Mouse (Mus musculus): ENCODE measurements at regions not wholly inside any gene's neighbourhood (a gene's known extent, or its start where the extent isn't known, plus 50 kb on each side); places are given as distances from the start of the nearest gene placed in this dataset.
A peak's percentile ranks its signal among the peaks of the same experiment; 100 is the strongest.

DNA sequence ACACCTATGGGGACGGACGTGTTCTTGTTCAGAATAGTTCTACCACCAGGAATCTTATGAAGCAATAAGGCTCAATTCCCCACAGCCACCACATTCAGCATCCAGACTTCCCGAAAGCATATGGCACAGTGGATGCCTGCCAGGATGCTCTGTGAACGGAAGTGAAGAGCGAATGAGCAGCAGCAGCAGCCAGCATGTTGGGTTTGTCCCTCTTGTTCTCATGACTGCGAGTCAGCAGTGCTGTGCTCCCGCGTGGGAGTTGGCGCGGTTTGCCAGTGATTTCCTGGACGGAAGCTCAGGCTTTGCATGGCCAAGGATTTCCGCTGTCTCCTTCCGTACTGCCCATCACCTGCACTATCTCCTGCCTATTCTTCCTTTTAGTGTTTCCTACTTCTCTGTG lies 471.8 kb upstream of the Kif2a start:
- Histone ChIP-seq H3K27me3 (no peaks in the 10 kb centered on the region), H3K27ac (no peak overlapping the region), H3K9ac (no peak overlapping the region), H3K36me3 (no peaks in the 10 kb centered on the region), H3K4me2 (no peak overlapping the region), H3K4me3 (replicated peaks) (no peak overlapping the region), H3K4me1 (replicated peaks) (no peaks in the 10 kb centered on the region), H3K9me3 (replicated peaks) (no peaks in the 10 kb centered on the region)
- no peak for DNase-seq
- WGBS (ENCODE audit: insufficient replicate concordance), result 71% methylated on average over 13 of the region's 13 CpGs
- no peak for ATAC-seq (ENCODE audit: low read depth)

GRCm38 (mm10) chr13:107492448-107492847 lies 470.5 kb upstream of the Kif2a start:
- Histone ChIP-seq H3K9me3 (replicated peaks) (no peaks in the 10 kb centered on the region), H3K4me2 (no peak overlapping the region), H3K27ac (no peak overlapping the region), H3K4me3 (replicated peaks) (no peak overlapping the region), H3K27me3 (no peaks in the 10 kb centered on the region), H3K36me3 (no peaks in the 10 kb centered on the region), H3K9ac (no peak overlapping the region), H3K4me1 (replicated peaks) (no peaks in the 10 kb centered on the region)
- ATAC-seq (ENCODE audit: low read depth) (no peak), DNase-seq (no peak)
- WGBS (ENCODE audit: insufficient replicate concordance), result 55% methylated on average over 4 of the region's 4 CpGs

DNA sequence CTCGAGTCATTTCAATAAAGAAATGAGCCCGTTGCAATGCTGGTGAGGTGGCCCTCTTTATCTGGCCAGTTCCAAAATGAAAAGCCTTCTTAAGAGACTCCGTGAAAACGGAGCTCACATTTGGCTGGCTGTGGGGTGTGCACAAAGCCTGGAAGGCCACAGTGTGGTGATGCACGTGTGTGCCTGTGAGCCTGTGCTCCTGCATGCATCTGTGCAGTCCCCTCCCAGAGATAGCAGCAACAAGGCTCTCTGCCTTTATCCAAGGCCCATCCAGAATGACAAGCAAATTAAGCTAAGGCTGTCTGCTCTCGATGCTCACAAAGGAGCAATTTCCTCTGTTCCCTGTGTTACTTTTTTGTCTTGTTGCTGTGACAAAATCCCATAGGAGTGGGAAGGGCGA lies 469.5 kb upstream of the Kif2a start:
- Histone ChIP-seq H3K9ac (no peak overlapping the region), H3K9me3 (replicated peaks) (no peaks in the 10 kb centered on the region), H3K27ac (no peak overlapping the region), H3K4me2 (no peak overlapping the region), H3K4me3 (replicated peaks) (no peak overlapping the region), H3K27me3 (no peaks in the 10 kb centered on the region), H3K4me1 (replicated peaks) (no peaks in the 10 kb centered on the region), H3K36me3 (no peaks in the 10 kb centered on the region)
- ATAC-seq (ENCODE audit: low read depth), result no peak
- 54% methylated on average over 7 of the region's 7 CpGs for WGBS (ENCODE audit: insufficient replicate concordance)
- DNase-seq, result no peak

- Histone ChIP-seq H3K4me2 (no peak overlapping the region), H3K4me3 (replicated peaks) (no peak overlapping the region), H3K27ac (no peak overlapping the region), H3K4me1 (replicated peaks) (no peaks in the 10 kb centered on the region), H3K9ac (no peak overlapping the region), H3K27me3 (no peaks in the 10 kb centered on the region), H3K36me3 (no peaks in the 10 kb centered on the region), H3K9me3 (replicated peaks) (no peaks in the 10 kb centered on the region)
- DNase-seq (no peak), ATAC-seq (ENCODE audit: low read depth) (no peak)
- 65% methylated on average over 4 of the region's 4 CpGs for WGBS (ENCODE audit: insufficient replicate concordance)
These were observed 463.6 kb upstream of the Kif2a start for GRCm38 (mm10) chr13:107485400-107486017.

DNA sequence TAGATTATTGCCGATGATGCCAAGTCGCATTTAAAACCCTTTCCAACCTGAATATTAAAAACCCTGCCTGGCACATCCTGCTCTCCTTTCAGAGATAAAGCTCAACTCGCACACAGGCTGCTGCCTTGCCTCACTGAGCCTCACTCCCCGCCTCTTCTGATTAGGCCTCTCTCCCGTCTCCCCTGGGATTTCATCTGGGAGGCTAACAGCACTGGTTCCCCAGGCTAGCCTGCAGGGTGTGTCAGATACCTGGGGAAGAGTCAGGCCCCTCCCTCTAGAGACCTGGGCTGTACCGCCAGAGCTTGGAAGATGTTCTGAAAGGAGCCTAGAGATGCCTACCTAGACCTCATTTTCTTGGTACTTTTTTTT lies 462.7 kb upstream of the Kif2a start:
- WGBS (ENCODE audit: insufficient replicate concordance), result 44% methylated on average over 6 of the region's 6 CpGs
- no peak for DNase-seq
- no peak overlapping the region for H3K9ac ChIP-seq
- H3K27ac ChIP-seq, result no peak overlapping the region
- H3K4me3 ChIP-seq (replicated peaks), result no peak overlapping the region
- H3K4me2 ChIP-seq, result no peak overlapping the region
- H3K27me3 ChIP-seq, result no peaks in the 10 kb centered on the region
- no peaks in the 10 kb centered on the region for H3K36me3 ChIP-seq
- H3K4me1 ChIP-seq (replicated peaks), result no peaks in the 10 kb centered on the region
- ATAC-seq (ENCODE audit: low read depth), result no peak
- H3K9me3 ChIP-seq (replicated peaks), result no peaks in the 10 kb centered on the region

- Histone ChIP-seq H3K4me2 (no peak overlapping the region), H3K9me3 (replicated peaks) (no peaks in the 10 kb centered on the region), H3K4me3 (replicated peaks) (no peak overlapping the region), H3K9ac (no peak overlapping the region), H3K27ac (no peak overlapping the region), H3K27me3 (no peaks in the 10 kb centered on the region), H3K36me3 (no peaks in the 10 kb centered on the region), H3K4me1 (replicated peaks) (no peaks in the 10 kb centered on the region)
- DNase-seq (no peak), ATAC-seq (ENCODE audit: low read depth) (no peak)
- 50% methylated on average over 12 of the region's 12 CpGs for WGBS (ENCODE audit: insufficient replicate concordance)
These were observed 462.2 kb upstream of the Kif2a start for GRCm38 (mm10) chr13:107483967-107484629.

- DNase-seq (no peak), ATAC-seq (ENCODE audit: low read depth) (no peak)
- 52% methylated on average over 3 of the region's 3 CpGs for WGBS (ENCODE audit: insufficient replicate concordance)
- Histone ChIP-seq H3K27me3 (no peaks in the 10 kb centered on the region), H3K27ac (no peak overlapping the region), H3K9ac (no peak overlapping the region), H3K4me3 (replicated peaks) (no peak overlapping the region), H3K36me3 (no peaks in the 10 kb centered on the region), H3K4me1 (replicated peaks) (no peaks in the 10 kb centered on the region), H3K4me2 (no peak overlapping the region), H3K9me3 (replicated peaks) (no peaks in the 10 kb centered on the region)
These were observed 453.2 kb upstream of the Kif2a start for GRCm38 (mm10) chr13:107475166-107475565.

- 6% methylated on average over 13 of the region's 13 CpGs for WGBS (ENCODE audit: insufficient replicate concordance)
- no peak overlapping the region for H3K27ac ChIP-seq
- DNase-seq, result no peak
- peak overlapping the region; percentile 19; the same call in 1 of the 2 replicates for H3K4me2 ChIP-seq
- no peaks in the 10 kb centered on the region for H3K36me3 ChIP-seq
- no peak overlapping the region for H3K9ac ChIP-seq
- no peak for ATAC-seq (ENCODE audit: low read depth)
- no peaks in the 10 kb centered on the region for H3K4me1 ChIP-seq (replicated peaks)
- H3K4me3 ChIP-seq (replicated peaks), result no peak overlapping the region
- H3K27me3 ChIP-seq, result no peaks in the 10 kb centered on the region
- H3K9me3 ChIP-seq (replicated peaks), result no peaks in the 10 kb centered on the region
These were observed 447.8 kb upstream of the Kif2a start for GRCm38 (mm10) chr13:107469491-107470276.

GRCm38 (mm10) chr13:107462791-107463190 lies 440.9 kb upstream of the Kif2a start:
- DNase-seq (no peak), ATAC-seq (ENCODE audit: low read depth) (no peak)
- H3K36me3 ChIP-seq, result no peaks in the 10 kb centered on the region
- WGBS (ENCODE audit: insufficient replicate concordance), result 71% methylated on average over 7 of the region's 7 CpGs
- H3K9ac ChIP-seq, result no peak overlapping the region
- no peaks in the 10 kb centered on the region for H3K4me1 ChIP-seq (replicated peaks)
- H3K4me2 ChIP-seq, result no peak overlapping the region
- H3K4me3 ChIP-seq (replicated peaks), result no peak overlapping the region
- no peaks in the 10 kb centered on the region for H3K27me3 ChIP-seq
- no peaks in the 10 kb centered on the region for H3K9me3 ChIP-seq (replicated peaks)
- no peak overlapping the region for H3K27ac ChIP-seq

DNA sequence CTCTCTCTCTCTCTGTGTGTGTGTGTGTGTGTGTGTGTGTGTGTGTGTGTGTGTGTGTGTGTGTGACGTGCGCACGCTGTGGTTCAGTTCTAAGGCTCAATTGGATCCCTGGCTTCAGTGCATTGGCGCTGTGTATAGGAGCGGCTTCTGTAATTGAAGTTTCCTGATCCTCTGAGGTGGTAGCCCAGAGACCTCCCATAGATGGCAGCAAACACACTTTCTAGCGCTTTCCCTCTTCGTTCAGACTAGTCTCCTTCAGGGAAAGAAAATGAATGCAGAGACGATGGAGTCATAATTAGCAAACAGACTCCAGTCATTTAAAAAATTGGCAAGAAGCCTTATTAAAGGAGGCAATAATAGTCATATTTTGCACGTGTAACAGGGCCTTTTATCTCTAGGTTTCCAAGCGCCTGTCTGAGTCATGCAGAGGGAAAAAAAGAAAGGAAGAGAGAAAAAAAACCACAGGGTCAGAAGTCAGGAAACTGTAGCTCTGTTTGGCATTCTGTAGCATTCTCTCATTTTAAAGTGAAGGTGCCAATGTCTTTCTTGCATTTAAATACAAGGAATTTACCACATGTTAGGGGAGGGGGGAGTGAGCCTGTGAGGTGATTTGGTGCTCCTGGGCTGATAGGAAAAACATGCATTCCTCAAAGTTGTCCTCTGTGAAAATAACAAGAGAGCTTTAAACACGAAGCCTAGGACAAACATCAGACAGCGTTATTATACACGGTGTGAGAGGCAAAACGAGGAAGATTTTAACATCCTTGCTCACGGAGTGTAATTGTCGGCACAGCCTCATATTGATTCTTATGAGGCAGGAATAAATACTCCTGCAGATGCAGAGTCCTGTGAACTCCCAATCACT lies 439.4 kb upstream of the Kif2a start:
- 18% methylated on average over 16 of the region's 16 CpGs for WGBS (ENCODE audit: insufficient replicate concordance)
- H3K27ac ChIP-seq, result no peak overlapping the region
- no peak for DNase-seq
- H3K9me3 ChIP-seq (replicated peaks), result no peaks in the 10 kb centered on the region
- no peak overlapping the region for H3K9ac ChIP-seq
- no peaks in the 10 kb centered on the region for H3K4me1 ChIP-seq (replicated peaks)
- H3K27me3 ChIP-seq, result no peaks in the 10 kb centered on the region
- ATAC-seq (ENCODE audit: low read depth), result no peak
- H3K4me2 ChIP-seq, result no peak overlapping the region
- no peaks in the 10 kb centered on the region for H3K36me3 ChIP-seq
- H3K4me3 ChIP-seq (replicated peaks), result no peak overlapping the region

GRCm38 (mm10) chr13:107458730-107459129 lies 436.8 kb upstream of the Kif2a start:
- Histone ChIP-seq H3K36me3 (no peaks in the 10 kb centered on the region), H3K9me3 (replicated peaks) (no peaks in the 10 kb centered on the region), H3K4me3 (replicated peaks) (no peak overlapping the region), H3K27ac (no peak overlapping the region), H3K9ac (no peak overlapping the region), H3K27me3 (no peaks in the 10 kb centered on the region), H3K4me1 (replicated peaks) (no peaks in the 10 kb centered on the region), H3K4me2 (no peak overlapping the region)
- no peak for ATAC-seq (ENCODE audit: low read depth)
- WGBS (ENCODE audit: insufficient replicate concordance), result 57% methylated on average over 4 of the region's 4 CpGs
- DNase-seq, result no peak

Data from liver, embryonic 13.5 days (tissue).